Comparison of ENCODE assay signal across 2 mouse cellular contexts in the genomic region with DNA sequence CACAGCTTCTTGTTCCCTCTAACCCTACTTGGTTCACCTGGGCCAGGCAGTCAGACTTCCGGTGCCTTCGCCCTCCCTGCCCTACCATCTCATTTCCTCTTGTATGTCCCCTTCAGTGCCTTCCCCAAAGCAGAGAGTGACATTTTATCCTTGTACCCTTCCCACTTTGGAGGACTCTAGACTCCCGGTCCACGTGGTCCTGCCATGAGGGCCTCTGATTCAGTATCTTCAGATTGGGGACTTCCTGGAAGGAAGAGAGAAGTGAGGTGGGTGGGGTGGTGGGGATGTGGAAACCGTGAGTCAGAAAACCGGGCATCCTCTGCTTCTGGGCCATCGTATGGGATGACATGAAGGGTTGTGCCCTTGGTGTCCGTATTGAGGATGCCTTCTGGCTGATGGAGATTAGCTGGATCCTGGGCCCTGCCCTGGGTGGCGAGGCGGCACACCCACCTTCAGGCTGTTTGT.
TF ChIP-seq lines count a peak whose summit lies in the region.

No protein-coding gene starts in this region.

TF ChIP-seq in CH12.LX, 34 proteins besides CTCF, POLR2A, EP300 and RAD21:
- TF ChIP-seq USF1 (IDR thresholded peaks at IDR 0.05; ENCODE audit: low read depth, low read length) (no peak), ZNF384 (IDR thresholded peaks at IDR 0.05; ENCODE audit: low read depth, low read length) (no peak), USF2 (conservative IDR thresholded peaks at IDR 0.05; ENCODE audit: low read depth, low read length) (no peak; the same call in 1 of the 2 replicates), E2F4 (IDR thresholded peaks at IDR 0.05; ENCODE audit: insufficient replicate concordance, low read depth, low read length) (no peak), ELF1 (IDR thresholded peaks at IDR 0.05; ENCODE audit: low read depth, low read length) (peak; percentile 69), IRF4 (IDR thresholded peaks at IDR 0.05; ENCODE audit: low read depth, low read length) (no peak), SMC3 (IDR thresholded peaks at IDR 0.05; ENCODE audit: low read depth, low read length) (no peak), ETS1 (conservative IDR thresholded peaks at IDR 0.05; ENCODE audit: low read depth, low read length) (peak; percentile 39; the same call in 1 of the 2 replicates), NELFE (IDR thresholded peaks at IDR 0.05; ENCODE audit: low read depth, low read length) (no peak), MYC (IDR thresholded peaks at IDR 0.05; ENCODE audit: low read depth, low read length) (peak; percentile 96), MXI1 (IDR thresholded peaks at IDR 0.05; ENCODE audit: low read depth, low read length) (peak; percentile 96), GABPA (IDR thresholded peaks at IDR 0.05; ENCODE audit: insufficient replicate concordance, low read depth, low read length) (no peak), ZMIZ1 (IDR thresholded peaks at IDR 0.05; ENCODE audit: low read depth, low read length) (no peak), CHD1 (IDR thresholded peaks at IDR 0.05; ENCODE audit: low read depth, low read length) (no peak), MAX (IDR thresholded peaks at IDR 0.05; ENCODE audit: low read length) (peak; percentile 90), TCF12 (IDR thresholded peaks at IDR 0.05; ENCODE audit: low read depth, low read length) (no peak), HCFC1 (IDR thresholded peaks at IDR 0.05; ENCODE audit: low read depth, low read length) (peak; percentile 68), JUND (conservative IDR thresholded peaks at IDR 0.05; ENCODE audit: low read depth, low read length) (0 out of 2 replicates have a peak, but pooled peaks have one; percentile 11), SIN3A (IDR thresholded peaks at IDR 0.05; ENCODE audit: low read length) (peak; percentile 63; the same call in 1 of the 2 replicates), MAFK (IDR thresholded peaks at IDR 0.05; ENCODE audit: insufficient replicate concordance, low read length) (no peak), BHLHE40 (IDR thresholded peaks at IDR 0.05; ENCODE audit: low read depth, low read length) (no peak; the same call in 1 of the 2 replicates), MAZ (IDR thresholded peaks at IDR 0.05; ENCODE audit: low read depth, low read length) (no peak), POLR2AphosphoS2 (IDR thresholded peaks at IDR 0.05; ENCODE audit: low read depth, low read length) (no peak), NRF1 (IDR thresholded peaks at IDR 0.05; ENCODE audit: low read depth, low read length) (no peak), ZKSCAN1 (IDR thresholded peaks at IDR 0.05; ENCODE audit: borderline replicate concordance, low read depth, low read length) (no peak), CHD2 (IDR thresholded peaks at IDR 0.05; ENCODE audit: low read length) (no peak), UBTF (IDR thresholded peaks at IDR 0.05; ENCODE audit: low read depth, low read length) (no peak), KAT2A (IDR thresholded peaks at IDR 0.05; ENCODE audit: insufficient replicate concordance, low read length) (0 out of 2 replicates have a peak, but pooled peaks have one; percentile 6), PAX5 (IDR thresholded peaks at IDR 0.05; ENCODE audit: low read length) (no peak), JUN (IDR thresholded peaks at IDR 0.05; ENCODE audit: insufficient read depth, low read depth, low read length) (no peak), MEF2A (IDR thresholded peaks at IDR 0.05; ENCODE audit: borderline replicate concordance, low read depth, low read length) (no peak), RCOR1 (conservative IDR thresholded peaks at IDR 0.05; ENCODE audit: low read depth, low read length) (no peak), ZC3H11A (IDR thresholded peaks at IDR 0.05; ENCODE audit: low read depth, low read length) (no peak), TBP (conservative IDR thresholded peaks at IDR 0.05; ENCODE audit: low read depth, low read length) (0 out of 2 replicates have a peak, but pooled peaks have one; percentile 27)

TF ChIP-seq in myocyte, 11 proteins besides CTCF, POLR2A, EP300 and RAD21:
- TF ChIP-seq USF1 (IDR thresholded peaks at IDR 0.05; ENCODE audit: low read depth) (peak; percentile 46), E2F4 (IDR thresholded peaks at IDR 0.05; ENCODE audit: insufficient read depth) (no peak), TCF3 (IDR thresholded peaks at IDR 0.05; ENCODE audit: insufficient read length, low read depth) (no peak), MAX (IDR thresholded peaks at IDR 0.05; ENCODE audit: low read depth) (no peak), POLR2AphosphoS2 (IDR thresholded peaks at IDR 0.05; ENCODE audit: insufficient read length, low read depth) (peak; percentile 18), SRF (IDR thresholded peaks at IDR 0.05; ENCODE audit: control insufficient read depth, insufficient read length, low read depth) (no peak), MYOD1 (IDR thresholded peaks at IDR 0.05; ENCODE audit: control insufficient read depth in 1 of 3, insufficient read length in 2 of 3, low read depth in 2 of 3) (no peak)
